Mouse (Mus musculus) central nervous system, embryonic 11.5 days (tissue): ENCODE measurements around the gene Cldn8. TPM values are rescaled to one million over a fixed set of nuclear protein-coding genes. Genes with fewer than 3 reads are reported as not detected.

Experiments used
- polyA plus RNA-seq: library from polyadenylated mRNA; depleted of rRNA; stranded (reverse); fragments of >200 nt; gene quantifications from 2 replicates; pipeline ENCODE4 v1.2.3, GENCODE M21; 2012; rRNA removed

Gene Cldn8
- 0.12 and 0.83 TPM in 2 replicates for polyA plus RNA-seq

DNA sequence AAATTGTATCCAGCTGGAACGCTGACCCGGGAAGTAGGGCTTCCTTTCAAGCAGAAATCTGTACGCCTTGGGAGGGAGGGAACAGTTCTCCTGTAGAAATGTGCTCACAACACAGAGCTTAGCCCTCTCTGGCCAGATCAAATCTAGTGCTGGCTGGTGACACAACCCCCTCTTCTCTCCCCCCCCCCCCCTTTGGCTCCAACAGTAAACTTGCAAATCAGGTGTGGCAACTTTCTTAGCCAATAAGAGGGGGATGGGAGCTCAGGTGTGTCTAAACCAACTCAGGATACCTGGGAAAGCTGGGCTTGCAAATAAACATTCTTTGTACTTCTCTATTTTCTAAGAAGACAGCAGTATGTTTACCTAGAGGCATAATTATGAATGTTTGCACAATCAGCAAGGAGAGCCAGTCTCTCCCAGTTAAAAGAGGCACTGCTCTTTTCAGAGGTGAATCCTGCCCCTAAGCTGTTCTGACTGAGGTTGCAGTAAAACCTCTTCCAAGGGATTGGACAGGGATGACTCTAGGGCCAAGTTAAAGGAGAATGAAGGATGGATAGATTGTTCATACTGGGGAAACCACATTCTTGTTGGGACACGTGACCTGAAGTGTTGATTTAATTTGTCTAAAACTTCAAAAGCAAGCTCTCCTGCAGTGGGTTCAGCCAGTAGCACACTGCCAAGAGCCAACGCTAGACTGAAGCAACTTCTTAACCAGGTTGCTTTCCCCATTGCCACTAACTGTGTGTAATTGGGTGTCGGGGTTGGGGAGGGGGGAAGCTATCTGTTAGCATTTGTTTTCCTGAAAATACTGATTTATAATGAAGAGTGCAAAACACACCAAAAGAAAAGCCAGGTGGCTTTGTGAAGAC lies at the start of gene Cldn8:
Gene Cldn8, minus strand, starts transcription at position 139 of the 869 bp plus-strand sequence.

DNA sequence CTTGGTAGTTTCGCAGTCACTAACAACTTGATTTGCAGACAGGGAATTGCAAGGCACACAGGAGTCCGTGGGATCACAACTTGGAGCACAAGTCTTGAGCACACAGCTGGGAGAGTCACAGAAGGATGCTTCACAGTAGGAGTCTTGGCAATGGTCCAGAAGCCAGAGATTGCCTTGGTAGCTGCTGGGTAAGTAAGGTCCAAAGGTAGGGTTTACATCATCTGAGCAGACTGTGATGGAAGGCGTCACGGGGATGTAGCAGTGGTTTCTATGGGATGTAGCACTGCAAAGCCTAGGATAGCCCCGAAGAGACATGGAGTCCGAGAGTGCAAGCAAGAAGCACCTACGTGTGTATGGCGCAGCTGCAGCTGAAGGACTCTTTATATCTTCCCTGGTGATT lies 48.9 kb upstream of the Cldn8 start, which contains the start of gene Krtap24-1:
Gene Krtap24-1, minus strand, starts transcription at position 358 of the 400 bp plus-strand sequence.

Other genes with a start within 250 kb of the Cldn8 start
- not detected in 2 replicates for gene Cldn17, start 56.2 kb downstream of the Cldn8 start, polyA plus RNA-seq
- not detected in 2 replicates for gene Krtap24-1, start 49.1 kb upstream of the Cldn8 start, polyA plus RNA-seq
- not detected in 2 replicates for gene 2310079G19Rik, start 64.5 kb upstream of the Cldn8 start, polyA plus RNA-seq
- not detected in 2 replicates for gene Krtap26-1, start 84.6 kb upstream of the Cldn8 start, polyA plus RNA-seq
- not detected in 2 replicates for gene Krtap27-1, start 108.5 kb upstream of the Cldn8 start, polyA plus RNA-seq
- not detected in 2 replicates for gene 2310061N02Rik, start 144.8 kb upstream of the Cldn8 start, polyA plus RNA-seq
- gene Krtap13-1, start 165.7 kb upstream of the Cldn8 start, polyA plus RNA-seq: not detected in 2 replicates
- not detected in 2 replicates for gene Krtap13, start 188.5 kb upstream of the Cldn8 start, polyA plus RNA-seq
- not detected in 2 replicates for gene 2310034C09Rik, start 195.7 kb upstream of the Cldn8 start, polyA plus RNA-seq
- gene 2310057N15Rik, start 211.0 kb upstream of the Cldn8 start, polyA plus RNA-seq: not detected in 2 replicates
- gene Gm5965, start 214.7 kb upstream of the Cldn8 start, polyA plus RNA-seq: not detected in 2 replicates
- not detected in 2 replicates for gene Gm20741, start 249.0 kb upstream of the Cldn8 start, polyA plus RNA-seq